Mouse (Mus musculus) ES-Bruce4 (cell line): Measurements from ENCODE around the gene Lpp. TPM values are rescaled to one million over a fixed set of nuclear protein-coding genes. Genes with fewer than 3 reads are reported as not detected.

Experiments
- H3K27ac ChIP-seq: 2 replicates; pipeline ENCODE4 v1.5.1; 2012; ENCODE audit warnings: low read length, inconsistent platforms; ENCODE audit not compliant: insufficient read depth
- H3K27me3 ChIP-seq: 2 replicates; pipeline ENCODE4 v1.6.1; 2012; ENCODE audit warnings: mild to moderate bottlenecking, low read length, inconsistent platforms; ENCODE audit not compliant: control insufficient read depth, poor library complexity, insufficient read depth, severe bottlenecking
- H3K36me3 ChIP-seq: 2 replicates; pipeline ENCODE4 v1.6.1; 2012; ENCODE audit warnings: inconsistent platforms, mild to moderate bottlenecking, low read length, moderate library complexity; ENCODE audit not compliant: control insufficient read depth, poor library complexity, insufficient read depth, severe bottlenecking
- H3K4me1 ChIP-seq: one replicate; pipeline ENCODE4 v1.8.1; 2011; ENCODE audit warnings: low read length; ENCODE audit not compliant: control insufficient read depth, insufficient read depth
- H3K4me3 ChIP-seq: 2 replicates; pipeline ENCODE4 v1.5.1; 2011; ENCODE audit warnings: low read depth, mild to moderate bottlenecking, low read length
- H3K9ac ChIP-seq: 2 replicates; pipeline ENCODE4 v1.6.1; 2012; ENCODE audit warnings: low read depth, mild to moderate bottlenecking, inconsistent platforms; ENCODE audit not compliant: poor library complexity, severe bottlenecking
- H3K9me3 ChIP-seq: replicated peaks from 2 replicates; pipeline ENCODE4 v1.6.1; 2012; ENCODE audit warnings: mild to moderate bottlenecking, low read length, inconsistent platforms; ENCODE audit not compliant: control insufficient read depth, poor library complexity, insufficient read depth, severe bottlenecking
- CTCF ChIP-seq: IDR thresholded peaks from one replicate; pipeline ENCODE4 v1.8.1; 2011; ENCODE audit warnings: low read depth, low read length
- EP300 ChIP-seq: IDR thresholded peaks from 2 replicates; pipeline ENCODE4 v1.6.1; 2011; ENCODE audit warnings: low read depth, low read length; ENCODE audit not compliant: insufficient read depth
- POLR2A ChIP-seq: IDR thresholded peaks from one replicate; pipeline ENCODE4 v1.8.1; 2011; ENCODE audit warnings: low read length; ENCODE audit not compliant: insufficient read depth
- polyA plus RNA-seq: library from polyadenylated mRNA; stranded (reverse); fragments of >200 nt; gene quantifications from 2 replicates; pipeline ENCODE4 v1.2.4, GENCODE M21; 2011; ENCODE audit warnings: low read depth; ENCODE audit not compliant: missing spikeins, insufficient read depth, insufficient read length

The Lpp gene
- polyA plus RNA-seq, 1 experiment: 48.5 TPM

GRCm38 (mm10) chr16:24678942-24679341 is 285.6 kb downstream of the Lpp start:
- Histone ChIP-seq H3K4me3 (no peak overlapping the region), H3K36me3 (no peaks in the 10 kb centered on the region), H3K9ac (no peak overlapping the region), H3K9me3 (peaks cover 6% of the 10 kb centered on the region), H3K27ac (no peak overlapping the region), H3K4me1 (no peaks in the 10 kb centered on the region), H3K27me3 (no peaks in the 10 kb centered on the region)
- TF ChIP-seq EP300 (no peak), CTCF (no peak), POLR2A (no peak)

GRCm38 (mm10) chr16:24695062-24695461 is 301.8 kb downstream of the Lpp start:
- H3K9ac ChIP-seq: no peak overlapping the region
- TF ChIP-seq CTCF (no peak), EP300 (no peak), POLR2A (no peak)
- no peaks in the 10 kb centered on the region for H3K9me3 ChIP-seq

DNA sequence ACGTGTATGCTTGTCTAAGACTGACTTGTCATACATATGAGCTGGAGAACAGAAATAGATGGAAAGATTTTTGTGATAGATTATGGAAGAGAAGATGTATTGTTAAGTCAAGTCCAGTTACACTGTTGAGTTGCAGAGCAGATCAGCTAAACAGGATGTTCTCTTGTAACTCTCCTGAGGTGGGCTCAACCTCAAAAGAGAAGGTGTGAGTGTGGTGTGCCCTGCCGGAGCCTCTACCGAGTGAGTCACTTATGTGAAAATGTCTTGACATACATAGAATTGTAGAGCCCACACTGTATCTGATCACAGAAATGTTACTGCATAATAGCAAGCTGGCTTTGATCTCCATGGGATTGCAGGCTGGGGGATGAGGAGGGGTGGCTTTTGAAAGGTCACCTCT is 310.9 kb downstream of the Lpp start:
- no peak overlapping the region for H3K27ac ChIP-seq
- no peaks in the 10 kb centered on the region for H3K27me3 ChIP-seq
- no peaks in the 10 kb centered on the region for H3K4me1 ChIP-seq
- no peaks in the 10 kb centered on the region for H3K9me3 ChIP-seq
- no peaks in the 10 kb centered on the region for H3K36me3 ChIP-seq
- H3K9ac ChIP-seq: no peak overlapping the region
- TF ChIP-seq EP300 (no peak), POLR2A (no peak), CTCF (no peak)
- no peak overlapping the region for H3K4me3 ChIP-seq

More at GRCm38 (mm10) chr16:24695062-24695461, 301.8 kb downstream of the Lpp start:
- Histone ChIP-seq H3K27ac (no peak overlapping the region), H3K4me3 (no peak overlapping the region), H3K27me3 (no peaks in the 10 kb centered on the region), H3K4me1 (no peaks in the 10 kb centered on the region), H3K36me3 (no peaks in the 10 kb centered on the region)

DNA sequence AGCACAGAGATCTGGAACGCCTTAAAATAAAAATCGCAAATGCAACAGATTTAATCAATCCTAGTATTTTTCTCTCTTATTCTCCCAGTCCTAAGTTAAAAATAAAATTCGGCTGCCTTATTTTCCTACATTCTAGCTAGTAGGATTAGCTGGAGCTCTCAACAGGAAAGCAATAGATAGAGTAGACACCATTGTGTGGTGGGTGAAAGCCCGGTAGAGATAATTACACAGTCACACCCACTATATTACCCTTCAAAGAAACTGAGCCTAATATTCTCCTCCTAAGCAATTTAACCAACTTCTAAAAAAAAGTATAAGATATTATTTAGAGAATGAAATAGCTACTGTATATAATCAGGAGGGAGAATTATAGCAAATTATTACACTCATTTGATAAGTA is 330.3 kb downstream of the Lpp start:
- TF ChIP-seq CTCF (no peak), POLR2A (no peak), EP300 (no peak)
- H3K4me1 ChIP-seq: no peaks in the 10 kb centered on the region
- H3K9me3 ChIP-seq: no peaks in the 10 kb centered on the region
- H3K36me3 ChIP-seq: no peaks in the 10 kb centered on the region
- no peak overlapping the region for H3K4me3 ChIP-seq
- no peaks in the 10 kb centered on the region for H3K27me3 ChIP-seq
- no peak overlapping the region for H3K9ac ChIP-seq
- no peak overlapping the region for H3K27ac ChIP-seq

DNA sequence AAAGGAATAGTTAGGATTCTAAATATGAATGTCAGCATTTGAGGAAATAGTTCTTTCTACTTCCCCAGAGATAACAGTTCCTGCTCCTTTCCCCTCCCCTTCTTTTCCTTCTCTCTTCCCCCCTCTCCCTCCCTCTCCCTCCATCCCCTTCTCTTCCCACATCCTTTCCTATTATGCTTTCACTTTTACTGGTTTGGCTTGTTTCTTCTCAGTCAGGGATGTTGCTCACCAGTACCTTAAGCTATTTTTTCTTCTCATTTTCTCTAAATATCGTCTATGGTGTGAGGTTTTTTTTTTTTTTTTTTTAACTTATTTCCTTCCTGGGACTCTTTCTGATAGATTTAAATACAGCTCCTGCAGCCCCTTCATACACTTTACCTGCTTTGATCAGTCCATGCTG is 339.4 kb downstream of the Lpp start:
- H3K27me3 ChIP-seq: no peaks in the 10 kb centered on the region
- no peaks in the 10 kb centered on the region for H3K9me3 ChIP-seq
- no peak overlapping the region for H3K4me3 ChIP-seq
- no peak overlapping the region for H3K9ac ChIP-seq
- H3K36me3 ChIP-seq: no peaks in the 10 kb centered on the region
- no peak overlapping the region for H3K27ac ChIP-seq
- H3K4me1 ChIP-seq: no peaks in the 10 kb centered on the region
- TF ChIP-seq POLR2A (no peak), CTCF (no peak), EP300 (no peak)

GRCm38 (mm10) chr16:24733321-24733720 is 340.0 kb downstream of the Lpp start:
- H3K27me3 ChIP-seq: no peaks in the 10 kb centered on the region
- no peak overlapping the region for H3K27ac ChIP-seq
- no peaks in the 10 kb centered on the region for H3K36me3 ChIP-seq
- no peaks in the 10 kb centered on the region for H3K9me3 ChIP-seq
- H3K9ac ChIP-seq: no peak overlapping the region
- no peaks in the 10 kb centered on the region for H3K4me1 ChIP-seq
- H3K4me3 ChIP-seq: no peak overlapping the region
- no peak for TF ChIP-seq CTCF
- no peak for TF ChIP-seq POLR2A
